Mouse (Mus musculus) brain, embryonic 14.5 days (tissue): ENCODE results near the gene Primpol.

Experiments
- CTCF ChIP-seq: fragments of 200-500 bp; IDR thresholded peaks from 2 replicates; pipeline ENCODE4 v1.5.1; 2012; ENCODE audit warnings: inconsistent platforms, mild to moderate bottlenecking, moderate library complexity, borderline replicate concordance; ENCODE audit not compliant: insufficient read depth, insufficient read length; ENCODE audit errors: extremely low read depth
- POLR2A ChIP-seq: fragments of 200-500 bp; IDR thresholded peaks from 2 replicates; pipeline ENCODE4 v1.6.1; 2012; ENCODE audit warnings: mild to moderate bottlenecking, inconsistent platforms, borderline replicate concordance; ENCODE audit not compliant: poor library complexity, insufficient read depth, insufficient read length, severe bottlenecking; ENCODE audit errors: extremely low read depth

DNA sequence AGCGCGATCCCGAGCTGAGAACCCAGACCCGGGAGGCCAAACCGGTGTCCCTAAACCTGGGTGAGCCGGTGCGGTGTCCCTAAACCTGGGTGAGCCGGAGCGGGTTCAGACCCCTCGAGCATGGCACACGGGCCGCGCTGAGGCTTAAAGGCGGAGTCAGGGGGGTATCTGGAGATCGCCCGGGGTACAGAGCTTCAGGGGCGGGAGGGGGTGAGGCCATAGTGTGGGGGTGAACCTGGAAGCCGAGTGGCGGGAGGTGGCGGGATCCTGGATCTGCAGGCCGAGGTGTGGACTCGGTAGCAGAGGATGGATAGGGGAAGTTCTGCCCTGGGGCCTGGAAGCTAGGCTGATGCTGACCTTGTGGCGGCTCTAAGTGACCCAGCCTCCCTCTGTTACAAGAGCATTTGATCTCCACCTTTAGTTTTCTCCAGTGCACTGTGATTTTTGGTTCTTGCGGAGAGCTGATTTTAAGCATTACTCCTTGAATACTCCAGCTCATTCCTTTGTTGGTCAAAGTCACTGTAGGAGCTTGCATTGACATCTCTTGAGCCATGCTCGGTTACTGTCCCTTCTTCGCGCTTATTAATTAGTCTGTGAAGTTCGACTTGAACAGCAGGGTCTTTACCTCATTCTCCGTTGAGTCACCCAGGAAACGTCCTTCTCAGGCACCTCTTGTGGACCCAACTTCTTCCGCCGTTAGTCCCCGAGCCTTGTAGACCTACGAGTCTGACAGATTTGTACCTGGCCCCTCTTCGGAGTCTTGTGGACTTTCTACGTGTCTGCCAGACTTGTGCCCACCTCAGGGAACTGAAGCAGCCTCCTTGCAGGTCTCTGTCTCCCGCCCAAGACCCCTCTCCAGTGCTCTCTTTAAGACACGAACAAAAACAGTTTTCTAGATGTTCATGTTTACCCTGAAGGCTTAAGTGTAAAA lies 943 bp upstream of the Primpol start:
- TF ChIP-seq CTCF (no peak), POLR2A (no peak)
